ENCODE assay signal across 26 mouse cellular contexts in genomic region chr4:153276571-153276970, GRCm38 (mm10).
DNase-seq lines count a peak whose midpoint lies in the region; ATAC-seq and TF ChIP-seq lines count a peak whose summit lies in the region.
"Had no signal": no experiment of that assay in that cellular context is flagged by ENCODE, and none has a peak within 500 bp of the region (broad histone marks: within the 10 kb centered on the region; RNA-seq: fewer than 3 reads in every experiment).

No protein-coding gene starts in this region.

- H3K4me3 ChIP-seq in kidney, adult 2 months (ENCODE audit: insufficient read depth, low read depth, low read length), result no peak overlapping the region
- H3K4me3 ChIP-seq in megakaryocyte, embryonic 14.5 days (replicated peaks), result peak overlapping the region; percentile 2
- H3K4me3 ChIP-seq: embryonic facial prominence, embryonic 15.5 days; forebrain, embryonic 12.5 days; heart, embryonic 13.5 days; hindbrain, embryonic 10.5 days; hindbrain, embryonic 15.5 days; intestine, embryonic 15.5 days; kidney, embryonic 15.5 days; limb, embryonic 13.5 days; midbrain, embryonic 15.5 days had no signal

- no peak for ATAC-seq in megakaryocyte, adult 5-6 weeks (ENCODE audit: poor library complexity, severe bottlenecking)
- ATAC-seq: forebrain, postnatal 0 days; intestine, embryonic 15.5 days; midbrain, embryonic 15.5 days had no signal

- no peaks in the 10 kb centered on the region for H3K4me1 ChIP-seq in kidney, adult 2 months (ENCODE audit: control insufficient read depth, insufficient read depth, low read length)
- H3K4me1 ChIP-seq in megakaryocyte, embryonic 14.5 days, result no peaks in the 10 kb centered on the region
- H3K4me1 ChIP-seq: embryonic facial prominence, embryonic 15.5 days; heart, embryonic 13.5 days; hindbrain, embryonic 15.5 days; intestine, embryonic 15.5 days; kidney, embryonic 15.5 days; limb, embryonic 13.5 days; midbrain, embryonic 15.5 days had no signal

- DNase-seq in cerebellum, postnatal 14 days, result peak; percentile 74 to 84
- DNase-seq in cerebellum, adult 8-10 months, result no peak
- peak; percentile 13 for DNase-seq in kidney, adult 2 months
- no peak for DNase-seq in kidney, postnatal 14 days
- DNase-seq in layer of hippocampus, postnatal 10 days (ENCODE audit: low spot score in 2 of 2), result no peak
- DNase-seq: adrenal gland, postnatal 14 days; cerebellum, adult 9-10 months; forebrain, postnatal 0 days; heart, postnatal 10 days; layer of hippocampus, adult 9-11 months; lung, postnatal 36 days; right cerebral cortex, postnatal 4 days; thymus, adult 18-20 months; thymus, postnatal 25 days had no signal

- H3K9me3 ChIP-seq in megakaryocyte, embryonic 14.5 days, result peaks cover 91% of the 10 kb centered on the region
- H3K9me3 ChIP-seq: embryonic facial prominence, embryonic 15.5 days; forebrain, embryonic 12.5 days; hindbrain, embryonic 10.5 days; hindbrain, embryonic 15.5 days; intestine, embryonic 15.5 days; kidney, embryonic 15.5 days; limb, embryonic 13.5 days; midbrain, embryonic 15.5 days had no signal

- no peak overlapping the region for H3K27ac ChIP-seq in kidney, adult 2 months (ENCODE audit: insufficient read depth, low read depth, low read length)
- H3K27ac ChIP-seq: embryonic facial prominence, embryonic 15.5 days; forebrain, embryonic 12.5 days; heart, embryonic 13.5 days; hindbrain, embryonic 10.5 days; hindbrain, embryonic 15.5 days; intestine, embryonic 15.5 days; kidney, embryonic 15.5 days; limb, embryonic 13.5 days; midbrain, embryonic 15.5 days; stomach, postnatal 0 days had no signal

- no peak for TF ChIP-seq POLR2A in kidney, adult 2 months (IDR thresholded peaks at IDR 0.05; ENCODE audit: low read depth, low read length)

- no peaks in the 10 kb centered on the region for H3K27me3 ChIP-seq in kidney, adult 2 months (replicated peaks; ENCODE audit: control insufficient read depth, insufficient read depth, low read length)
- H3K27me3 ChIP-seq in megakaryocyte, embryonic 14.5 days (replicated peaks), result no peaks in the 10 kb centered on the region
- H3K27me3 ChIP-seq: embryonic facial prominence, embryonic 15.5 days; heart, embryonic 13.5 days; hindbrain, embryonic 15.5 days; intestine, embryonic 15.5 days; kidney, embryonic 15.5 days; limb, embryonic 13.5 days; midbrain, embryonic 15.5 days had no signal

- H3K36me3 ChIP-seq in kidney, adult 2 months (ENCODE audit: control insufficient read depth, insufficient read depth, low read length), result no peaks in the 10 kb centered on the region
- no peaks in the 10 kb centered on the region for H3K36me3 ChIP-seq in megakaryocyte, embryonic 14.5 days (replicated peaks; ENCODE audit: low read length)
- H3K36me3 ChIP-seq: embryonic facial prominence, embryonic 15.5 days; forebrain, embryonic 12.5 days; heart, embryonic 13.5 days; hindbrain, embryonic 10.5 days; hindbrain, embryonic 15.5 days; intestine, embryonic 15.5 days; kidney, embryonic 15.5 days; limb, embryonic 13.5 days; midbrain, embryonic 15.5 days had no signal

- WGBS in kidney, adult 2 months, result 39% methylated on average over 5 of the region's 5 CpGs

- TF ChIP-seq CTCF in kidney, adult 2 months (conservative IDR thresholded peaks at IDR 0.05; ENCODE audit: insufficient read depth, insufficient read length, low read depth, low read length), result no peak

Comparison
In these comparisons a context has a peak if more than half of its experiments do, and no peak if none do; other contexts are left out.
1. DNase-seq: peak in cerebellum, postnatal 14 days (2 of 2) and kidney, adult 2 months (single experiment); none in cerebellum, adult 8-10 months (single experiment), kidney, postnatal 14 days (single experiment) and layer of hippocampus, postnatal 10 days (0 of 2).